In genomic region chr15:65039216-65039615, GRCm38 (mm10) we compare ENCODE assay signal across 27 mouse cellular contexts. TPM values are rescaled to one million over a fixed set of nuclear protein-coding genes. Genes with fewer than 3 reads are reported as not detected.
DNase-seq lines count a peak whose midpoint lies in the region; TF ChIP-seq lines count a peak whose summit lies in the region.
"Not testable (repeated sequence)": the region's sequence is repeated elsewhere in the genome, so short reads cannot be mapped to it uniquely, and the experiment has no call there.
"Had no signal": no experiment of that assay in that cellular context is flagged by ENCODE, and none has a peak within 500 bp of the region (broad histone marks: within the 10 kb centered on the region; RNA-seq: fewer than 3 reads in every experiment).

No protein-coding gene starts in this region.

- not testable (repeated sequence) for H3K4me3 ChIP-seq in gastrocnemius, adult 2 months; thymus, adult 2 months (ENCODE audit: control insufficient read depth, insufficient read depth, low read length)

- not testable (repeated sequence) for H3K36me3 ChIP-seq in thymus, adult 2 months (ENCODE audit: control insufficient read depth, insufficient read depth, low read length)

- intact Hi-C loops in gastrocnemius, adult 2 months (cut with DNase I) = not testable (repeated sequence)

- not testable (repeated sequence) for H3K4me1 ChIP-seq in thymus, adult 2 months (replicated peaks; ENCODE audit: control insufficient read depth, insufficient read depth, low read length)

- not testable (repeated sequence) for TF ChIP-seq CTCF in gastrocnemius, adult 2 months (IDR thresholded peaks at IDR 0.05); thymus, adult 2 months (IDR thresholded peaks at IDR 0.05; ENCODE audit: borderline replicate concordance, control insufficient read depth, extremely low read depth, insufficient read depth, low read length, poor library complexity)

- H3K27me3 ChIP-seq in thymus, adult 2 months (ENCODE audit: control insufficient read depth, insufficient read depth, low read length) = not testable (repeated sequence)

- not testable (repeated sequence) for TF ChIP-seq POLR2A in thymus, adult 2 months (IDR thresholded peaks at IDR 0.05; ENCODE audit: control insufficient read depth, extremely low read depth, insufficient read depth, low read length, poor library complexity)

- DNase-seq in gastrocnemius, adult 2 months = peak; percentile 49
- DNase-seq in lung, postnatal 10 days = peak; percentile 71
- DNase-seq in spleen, postnatal 4 days (ENCODE audit: low spot score in 2 of 2) = peak; percentile 89 to 92
- peak; percentile 4 for DNase-seq in thymus, adult 2 months
- peak; percentile 76 for DNase-seq in thymus, postnatal 4 days

- not testable (repeated sequence) for H3K27ac ChIP-seq in gastrocnemius, adult 2 months; thymus, adult 2 months (ENCODE audit: control insufficient read depth, insufficient read depth, low read length)

RNA-seq across cellular contexts. Expression of gene Gm21961, which starts 24.5 kb away (rescaled TPM):
- total RNA-seq in gastrocnemius, adult 2 months (2021) = not detected
- not detected in 2 replicates for polyA plus RNA-seq in thymus, adult 2 months (2012; rRNA removed)
- total RNA-seq: adrenal gland, adult 8-10 months; adrenal gland, postnatal 25 days; gastrocnemius, postnatal 14 days; gastrocnemius, postnatal 4 days; heart, adult 8-10 months; heart, postnatal 25 days; MEL had no signal
- polyA plus RNA-seq: brain, embryonic 14.5 days; C2C12; CD4-positive, CD25-positive, alpha-beta regulatory T cell, adult 4 months; cortical plate, adult 2 months; embryonic facial prominence, embryonic 10.5 days; embryonic facial prominence, embryonic 13.5 days; erythroblast, embryonic 14.5 days; forebrain, embryonic 12.5 days; forebrain, embryonic 15.5 days; heart, embryonic 11.5 days; heart, embryonic 14.5 days; heart, postnatal 0 days; hindbrain, embryonic 10.5 days; hindbrain, embryonic 13.5 days; hindbrain, embryonic 16.5 days had no signal

Comparison
In these comparisons a context has a peak if more than half of its experiments do, and no peak if none do; other contexts are left out.
1. DNase-seq: peak in every context shown above with its lines; median percentile 90 in spleen, postnatal 4 days; 76 in thymus, postnatal 4 days; 71 in lung, postnatal 10 days; 49 in gastrocnemius, adult 2 months; 4 in thymus, adult 2 months.